Mouse (Mus musculus) G1E-ER4 (cell line): Measurements from ENCODE around the gene Ate1. TPM values are rescaled to one million over a fixed set of nuclear protein-coding genes. Genes with fewer than 3 reads are reported as not detected.

ENCODE experiments used
- GATA1 ChIP-seq: IDR thresholded peaks from one replicate; pipeline ENCODE4 v1.8.0; 2012; ENCODE audit warnings: low read length, inconsistent platforms
- polyA plus RNA-seq: library from polyadenylated mRNA; stranded (reverse); fragments of >175 nt; gene quantifications from 2 replicates; pipeline ENCODE4 v1.2.3, GENCODE M21; 2012

Ate1 gene
- polyA plus RNA-seq, 1 experiment: 4.0 TPM

- TF ChIP-seq GATA1: no peak
Measured at GRCm38 (mm10) chr7:130472683-130473082, 47.5 kb downstream of the Ate1 start.

- TF ChIP-seq GATA1: no peak
Measured at GRCm38 (mm10) chr7:130471045-130471444, 49.1 kb downstream of the Ate1 start.

GRCm38 (mm10) chr7:130455587-130456246 is 64.5 kb downstream of the Ate1 start:
- TF ChIP-seq GATA1: no peak

GRCm38 (mm10) chr7:130454226-130454625 is 65.9 kb downstream of the Ate1 start:
- TF ChIP-seq GATA1: no peak

GRCm38 (mm10) chr7:130435776-130436175 is 84.4 kb downstream of the Ate1 start:
- TF ChIP-seq GATA1: no peak

GRCm38 (mm10) chr7:130432141-130432540 is 88.0 kb downstream of the Ate1 start:
- no peak for TF ChIP-seq GATA1

- no peak for TF ChIP-seq GATA1
Measured at GRCm38 (mm10) chr7:130426586-130426985, 93.6 kb downstream of the Ate1 start.

- TF ChIP-seq GATA1: no peak
Measured at GRCm38 (mm10) chr7:130425991-130426390, 94.2 kb downstream of the Ate1 start.

- no peak for TF ChIP-seq GATA1
Measured at GRCm38 (mm10) chr7:130419961-130420360, 100.2 kb downstream of the Ate1 start.

GRCm38 (mm10) chr7:130407622-130408021 is 112.5 kb downstream of the Ate1 start:
- TF ChIP-seq GATA1: no peak

GRCm38 (mm10) chr7:130403346-130403745 is 116.8 kb downstream of the Ate1 start:
- TF ChIP-seq GATA1: no peak

GRCm38 (mm10) chr7:130394697-130395096 is 125.5 kb downstream of the Ate1 start:
- TF ChIP-seq GATA1: no peak

- no peak for TF ChIP-seq GATA1
Measured at GRCm38 (mm10) chr7:130386308-130386707, 133.9 kb downstream of the Ate1 start.

GRCm38 (mm10) chr7:130385732-130386294 is 134.4 kb downstream of the Ate1 start:
- TF ChIP-seq GATA1: no peak

GRCm38 (mm10) chr7:130382126-130382525 is 138.0 kb downstream of the Ate1 start:
- no peak for TF ChIP-seq GATA1

GRCm38 (mm10) chr7:130381387-130381951 is 138.7 kb downstream of the Ate1 start:
- TF ChIP-seq GATA1: no peak

- TF ChIP-seq GATA1: no peak
Measured at GRCm38 (mm10) chr7:130380769-130381355, 139.3 kb downstream of the Ate1 start.
